ENCODE assay signal across 23 mouse cellular contexts in the genomic region with DNA sequence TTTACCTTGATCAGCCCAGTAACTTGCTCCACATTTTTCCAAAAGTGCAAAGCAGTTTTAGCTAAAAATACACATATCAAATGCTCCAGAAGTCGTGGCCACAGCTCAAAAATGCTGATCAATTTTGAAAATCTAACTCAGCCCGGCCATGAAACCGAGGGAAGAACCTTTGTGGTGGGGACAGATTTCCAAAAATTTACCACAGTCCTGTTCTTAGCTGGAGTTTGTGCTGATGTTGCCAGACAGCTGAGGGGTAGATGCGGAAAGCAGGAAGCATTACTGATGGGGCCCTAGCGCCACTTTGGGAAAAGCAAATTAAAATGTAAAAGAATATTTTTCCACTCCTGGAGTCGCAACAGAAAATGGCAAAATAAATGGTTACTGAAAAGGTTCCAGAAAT. TPM values are rescaled to one million over a fixed set of nuclear protein-coding genes. Genes with fewer than 3 reads are reported as not detected.
A peak's percentile ranks its signal among the peaks of the same experiment; 100 is the strongest.
DNase-seq lines count a peak whose midpoint lies in the region; ATAC-seq lines count a peak whose summit lies in the region.
"Had no signal": no experiment of that assay in that cellular context is flagged by ENCODE, and none has a peak within 500 bp of the region (broad histone marks: within the 10 kb centered on the region; RNA-seq: fewer than 3 reads in every experiment).

No protein-coding gene starts in this region.

- H3K4me2 ChIP-seq in embryonic facial prominence, embryonic 13.5 days = no peak overlapping the region
- peak overlapping the region; percentile 53; the same call in 1 of the 2 replicates for H3K4me2 ChIP-seq in heart, embryonic 15.5 days
- H3K4me2 ChIP-seq: embryonic facial prominence, embryonic 12.5 days; forebrain, embryonic 15.5 days; hindbrain, embryonic 15.5 days had no signal

- H3K27ac ChIP-seq in embryonic facial prominence, embryonic 13.5 days = peak overlapping the region; percentile 18; the same call in 1 of the 2 replicates
- H3K27ac ChIP-seq in embryonic facial prominence, embryonic 10.5 days (replicated peaks) = no peak overlapping the region
- H3K27ac ChIP-seq in heart, embryonic 10.5 days = peak overlapping the region; percentile 47; the same call in 1 of the 2 replicates
- peak overlapping the region; percentile 59 for H3K27ac ChIP-seq in heart, embryonic 15.5 days
- H3K27ac ChIP-seq: embryonic facial prominence, embryonic 12.5 days; forebrain, embryonic 15.5 days; hindbrain, embryonic 15.5 days had no signal

- intact Hi-C loops in heart, postnatal 10 days (cut with DNase I) = no loop called here

- H3K9me3 ChIP-seq in embryonic facial prominence, embryonic 13.5 days = no peaks in the 10 kb centered on the region
- H3K9me3 ChIP-seq in embryonic facial prominence, embryonic 10.5 days = no peaks in the 10 kb centered on the region
- H3K9me3 ChIP-seq in heart, embryonic 10.5 days = no peaks in the 10 kb centered on the region
- no peaks in the 10 kb centered on the region for H3K9me3 ChIP-seq in heart, embryonic 15.5 days (replicated peaks)
- H3K9me3 ChIP-seq: embryonic facial prominence, embryonic 12.5 days; forebrain, embryonic 15.5 days; G1E; hindbrain, embryonic 15.5 days had no signal

- 52% methylated on average over 6 of the region's 6 CpGs for WGBS in embryonic facial prominence, embryonic 13.5 days
- 86% methylated on average over 6 of the region's 6 CpGs for WGBS in embryonic facial prominence, embryonic 10.5 days
- WGBS in heart, embryonic 10.5 days = 88% methylated on average over 6 of the region's 6 CpGs
- 82% methylated on average over 6 of the region's 6 CpGs for WGBS in heart, embryonic 15.5 days

- H3K4me1 ChIP-seq in embryonic facial prominence, embryonic 13.5 days = peaks cover 18% of the 10 kb centered on the region
- no peaks in the 10 kb centered on the region for H3K4me1 ChIP-seq in embryonic facial prominence, embryonic 10.5 days
- H3K4me1 ChIP-seq in heart, embryonic 10.5 days = peaks cover 11% of the 10 kb centered on the region
- H3K4me1 ChIP-seq in heart, embryonic 15.5 days (replicated peaks) = peaks cover 7% of the 10 kb centered on the region
- H3K4me1 ChIP-seq: embryonic facial prominence, embryonic 12.5 days; forebrain, embryonic 15.5 days; hindbrain, embryonic 15.5 days had no signal

- no peak overlapping the region for H3K9ac ChIP-seq in embryonic facial prominence, embryonic 13.5 days
- H3K9ac ChIP-seq in heart, embryonic 15.5 days = no peak overlapping the region
- H3K9ac ChIP-seq: embryonic facial prominence, embryonic 12.5 days; forebrain, embryonic 15.5 days; hindbrain, embryonic 15.5 days had no signal

- H3K36me3 ChIP-seq in embryonic facial prominence, embryonic 13.5 days = no peaks in the 10 kb centered on the region
- no peaks in the 10 kb centered on the region for H3K36me3 ChIP-seq in embryonic facial prominence, embryonic 10.5 days (replicated peaks)
- H3K36me3 ChIP-seq in heart, embryonic 10.5 days = no peaks in the 10 kb centered on the region
- no peaks in the 10 kb centered on the region for H3K36me3 ChIP-seq in heart, embryonic 15.5 days
- H3K36me3 ChIP-seq: embryonic facial prominence, embryonic 12.5 days; forebrain, embryonic 15.5 days; hindbrain, embryonic 15.5 days had no signal

- DNase-seq in embryonic facial prominence, embryonic 10.5 days (ENCODE audit: low spot score) = no peak
- no peak for DNase-seq in heart, embryonic 10.5 days (ENCODE audit: low spot score)
- no peak for DNase-seq in heart, postnatal 10 days
- DNase-seq in heart, adult 9 months (ENCODE audit: low spot score in 2 of 2) = no peak
- DNase-seq in fibroblast of lung, adult 2 months (ENCODE audit: low read depth) = peak; percentile 50
- no peak for DNase-seq in liver
- DNase-seq: adrenal gland, postnatal 10 days; B cell, adult 2 months; cerebellum, adult 11 months; cerebellum, adult 8-10 months; cerebellum, postnatal 14 days; embryo, embryonic 11 days; gastrocnemius, postnatal 10 days; kidney, adult 8-10 months had no signal

- no peaks in the 10 kb centered on the region for H3K27me3 ChIP-seq in embryonic facial prominence, embryonic 13.5 days
- no peaks in the 10 kb centered on the region for H3K27me3 ChIP-seq in embryonic facial prominence, embryonic 10.5 days (replicated peaks; ENCODE audit: low read depth, poor library complexity, severe bottlenecking)
- no peaks in the 10 kb centered on the region for H3K27me3 ChIP-seq in heart, embryonic 10.5 days (ENCODE audit: insufficient read depth, poor library complexity, severe bottlenecking)
- H3K27me3 ChIP-seq in heart, embryonic 15.5 days = no peaks in the 10 kb centered on the region
- H3K27me3 ChIP-seq: embryonic facial prominence, embryonic 12.5 days; forebrain, embryonic 15.5 days; hindbrain, embryonic 15.5 days had no signal

- H3K4me3 ChIP-seq in embryonic facial prominence, embryonic 13.5 days = no peak overlapping the region
- H3K4me3 ChIP-seq in embryonic facial prominence, embryonic 10.5 days = no peak overlapping the region
- no peak overlapping the region for H3K4me3 ChIP-seq in heart, embryonic 10.5 days
- no peak overlapping the region for H3K4me3 ChIP-seq in heart, embryonic 15.5 days
- H3K4me3 ChIP-seq: embryonic facial prominence, embryonic 12.5 days; erythroblast, embryonic 14.5 days; forebrain, embryonic 15.5 days; hindbrain, embryonic 15.5 days had no signal

- no peak for ATAC-seq in embryonic facial prominence, embryonic 13.5 days (ENCODE audit: insufficient number of reproducible peaks, insufficient read depth, low FRiP score, low TSS enrichment, low read depth)
- ATAC-seq in heart, embryonic 15.5 days (replicated peaks; ENCODE audit: insufficient number of reproducible peaks, insufficient read depth, low FRiP score, low read depth) = no peak
- ATAC-seq: CD4-positive, CD25-positive, alpha-beta regulatory T cell, adult 4 months; forebrain, embryonic 15.5 days; intestine, embryonic 16.5 days had no signal

RNA-seq across cellular contexts. Expression of a gene that starts 31.6 kb away (rescaled TPM):
- 29.2 and 31.2 TPM in 2 replicates for polyA plus RNA-seq in embryonic facial prominence, embryonic 13.5 days (2015; fragmentation: Nextera tagmentation; extraction: Ambion mirVana)
- polyA plus RNA-seq in embryonic facial prominence, embryonic 10.5 days (2016; fragmentation: Nextera tagmentation; extraction: Ambion mirVana) = 27.0 and 29.7 TPM in 2 replicates
- polyA plus RNA-seq in heart, embryonic 10.5 days (2016; fragmentation: Nextera tagmentation; extraction: Ambion mirVana) = 21.8 and 24.6 TPM in 2 replicates
- total RNA-seq in heart, postnatal 10 days (2021) = 10 to 100 TPM; 21.5 to 22.7 TPM
- polyA plus RNA-seq in heart, embryonic 15.5 days (2015; fragmentation: Nextera tagmentation; extraction: Ambion mirVana) = 23.6 and 24.1 TPM in 2 replicates
